Mouse (Mus musculus) hindbrain, embryonic 13.5 days (tissue): ENCODE data around the gene Acap2. TPM values are rescaled to one million over a fixed set of nuclear protein-coding genes. Genes with fewer than 3 reads are reported as not detected.
A peak's percentile ranks its signal among the peaks of the same experiment; 100 is the strongest.

Experiments used
- ATAC-seq: fragments of 200-750 bp; cut with Nextera tagmentation; 2 replicates; pipeline ENCODE4 v1.8.0; 2017; ENCODE audit warnings: moderate TSS enrichment; ENCODE audit not compliant: low FRiP score
- H3K27ac ChIP-seq: fragments of 300-500 bp; sonication (generic); 2 replicates; pipeline ENCODE4 v1.5.1; 2015; ENCODE audit warnings: inconsistent platforms, mild to moderate bottlenecking, moderate library complexity
- H3K27me3 ChIP-seq: fragments of 300-500 bp; sonication (generic); 2 replicates; pipeline ENCODE4 v1.6.1; 2015; ENCODE audit warnings: mild to moderate bottlenecking, inconsistent platforms
- H3K36me3 ChIP-seq: fragments of 300-500 bp; sonication (generic); 2 replicates; pipeline ENCODE4 v1.6.1; 2015; ENCODE audit warnings: mild to moderate bottlenecking, inconsistent platforms
- H3K4me1 ChIP-seq: fragments of 300-500 bp; sonication (generic); replicated peaks from 2 replicates; pipeline ENCODE4 v1.6.1; 2015; ENCODE audit warnings: inconsistent platforms
- H3K4me2 ChIP-seq: fragments of 300-500 bp; sonication (generic); 2 replicates; pipeline ENCODE4 v1.6.1; 2015; ENCODE audit warnings: inconsistent platforms, mild to moderate bottlenecking, moderate library complexity
- H3K4me3 ChIP-seq: fragments of 300-500 bp; sonication (generic); 2 replicates; pipeline ENCODE4 v1.5.1; 2015; ENCODE audit warnings: mild to moderate bottlenecking, inconsistent platforms
- H3K9ac ChIP-seq: fragments of 300-500 bp; sonication (generic); 2 replicates; pipeline ENCODE4 v1.6.1; 2015; ENCODE audit warnings: mild to moderate bottlenecking, inconsistent platforms
- H3K9me3 ChIP-seq: fragments of 300-500 bp; sonication (generic); 2 replicates; pipeline ENCODE4 v1.6.1; 2016; ENCODE audit warnings: inconsistent platforms
- WGBS: fragments of 180-500 bp; shearing (Covaris S2); methylation state at CpG from one replicate; pipeline ENCODE4 v1.1.7; 2015; 5-methylcytosine and 5-hydroxymethylcytosine counted together
- polyA plus RNA-seq: library from polyadenylated mRNA; unstranded; fragments of >200 nt; fragmentation: Nextera tagmentation; extraction: Ambion mirVana; gene quantifications from 2 replicates; pipeline ENCODE4 v1.2.1, GENCODE M21; 2015

Gene Acap2
- polyA plus RNA-seq, 1 experiment from 2014 or later = 12.4 TPM

- Histone ChIP-seq H3K36me3 (no peaks in the 10 kb centered on the region), H3K9ac (peak overlapping the region; percentile 35; the same call in 1 of the 2 replicates), H3K4me1 (peaks cover 19% of the 10 kb centered on the region), H3K27me3 (no peaks in the 10 kb centered on the region), H3K4me3 (no peak overlapping the region), H3K27ac (no peak overlapping the region), H3K4me2 (no peak overlapping the region), H3K9me3 (no peaks in the 10 kb centered on the region)
- WGBS = 86% methylated on average over 14 of the region's 14 CpGs
- ATAC-seq = no peak
Observed at GRCm38 (mm10) chr16:31069211-31070166, 131.6 kb downstream of the Acap2 start.

DNA sequence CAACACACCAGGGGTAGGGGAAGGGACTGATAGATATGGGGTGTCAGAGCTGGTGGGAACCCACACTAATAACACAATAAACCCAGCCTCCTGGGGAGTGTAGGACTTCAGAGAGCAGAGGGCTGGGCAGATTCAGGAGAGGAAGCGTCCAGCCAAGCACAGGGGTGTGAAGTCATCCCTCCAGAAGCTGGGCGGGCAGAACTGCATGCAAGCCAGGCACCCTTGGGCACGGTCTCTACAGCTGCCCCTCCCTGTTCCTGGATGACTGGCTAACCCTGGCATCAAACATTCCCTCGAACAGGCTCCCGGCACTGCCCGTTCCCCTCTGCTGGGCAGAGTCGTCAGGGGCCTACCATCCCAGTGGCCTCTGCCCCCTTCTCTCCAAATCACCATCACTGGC is 132.8 kb downstream of the Acap2 start:
- Histone ChIP-seq H3K4me3 (no peak overlapping the region), H3K4me1 (peaks cover 19% of the 10 kb centered on the region), H3K4me2 (no peak overlapping the region), H3K36me3 (no peaks in the 10 kb centered on the region), H3K9me3 (no peaks in the 10 kb centered on the region), H3K27ac (no peak overlapping the region), H3K9ac (0 out of 2 replicates have a peak overlapping the region, but pooled peaks have one; percentile 5), H3K27me3 (no peaks in the 10 kb centered on the region)
- 83% methylated on average over 7 of the region's 7 CpGs for WGBS
- no peak for ATAC-seq

DNA sequence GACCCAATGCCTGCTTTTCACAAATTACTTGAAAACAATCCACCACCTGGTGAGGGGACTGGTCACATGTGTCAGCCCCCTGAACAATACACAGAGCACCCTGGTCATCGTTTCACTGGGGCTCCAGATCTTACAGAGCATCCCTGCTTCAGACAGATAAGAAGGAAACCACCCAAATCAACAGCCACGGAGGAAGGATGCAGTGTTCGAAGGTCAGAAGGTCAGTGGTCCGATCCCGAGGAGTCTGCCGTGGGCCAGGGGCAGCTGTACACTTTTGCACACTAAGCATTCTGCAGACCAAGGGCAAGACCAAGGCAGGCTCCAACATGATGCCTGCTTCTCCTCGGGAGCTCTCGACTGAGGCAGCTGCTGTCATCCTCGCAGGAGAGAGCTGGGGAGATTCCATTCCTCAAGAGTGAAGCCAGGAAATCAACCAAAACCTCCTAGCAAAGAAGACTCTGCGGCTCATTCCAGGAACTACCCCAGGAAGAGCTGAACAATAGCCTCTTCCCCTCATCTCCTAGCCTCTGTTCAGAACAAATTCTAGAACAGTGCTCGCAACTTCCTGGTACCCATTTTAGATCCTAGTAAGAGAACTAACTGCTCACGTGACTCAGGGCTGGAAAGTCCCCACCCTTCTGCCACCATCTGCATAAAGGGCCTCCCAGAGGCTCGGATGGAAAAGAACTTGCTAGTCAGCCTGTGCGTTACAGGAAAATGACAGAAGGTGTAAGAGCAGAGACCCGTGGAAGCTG is 134.5 kb downstream of the Acap2 start:
- no peak for ATAC-seq
- Histone ChIP-seq H3K4me2 (no peak overlapping the region), H3K9ac (no peak overlapping the region), H3K27me3 (no peaks in the 10 kb centered on the region), H3K27ac (peak overlapping the region; percentile 30), H3K36me3 (no peaks in the 10 kb centered on the region), H3K9me3 (no peaks in the 10 kb centered on the region), H3K4me3 (no peak overlapping the region), H3K4me1 (peaks cover 19% of the 10 kb centered on the region)
- WGBS = 70% methylated on average over 15 of the region's 15 CpGs

DNA sequence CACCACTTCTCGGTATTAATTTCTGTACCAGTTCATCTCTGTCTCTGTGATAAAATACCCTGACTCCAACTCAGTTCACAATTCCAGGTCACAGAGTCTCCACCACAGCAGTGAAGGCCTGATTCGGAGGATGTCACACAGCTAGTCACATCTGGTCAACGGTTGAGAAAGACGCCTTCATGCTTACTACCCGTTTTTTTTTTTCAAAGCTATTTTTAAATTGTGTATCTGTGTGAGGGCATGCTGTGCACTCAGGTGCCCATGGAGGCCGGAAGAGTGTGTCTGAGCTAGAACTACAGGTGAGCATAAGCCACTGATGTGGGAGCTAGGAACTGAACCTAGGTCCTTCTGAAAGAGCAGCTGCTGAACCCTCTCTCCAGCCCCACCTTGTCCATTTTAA is 136.3 kb downstream of the Acap2 start:
- WGBS = 92% methylated on average over 6 of the region's 6 CpGs
- no peaks in the 10 kb centered on the region for H3K36me3 ChIP-seq
- no peak for ATAC-seq
- peaks cover 12% of the 10 kb centered on the region; the same call in 1 of the 2 replicates for H3K4me1 ChIP-seq
- no peaks in the 10 kb centered on the region for H3K9me3 ChIP-seq
- H3K27ac ChIP-seq = no peak overlapping the region
- H3K9ac ChIP-seq = no peak overlapping the region
- H3K4me3 ChIP-seq = no peak overlapping the region
- no peak overlapping the region for H3K4me2 ChIP-seq
- H3K27me3 ChIP-seq = no peaks in the 10 kb centered on the region

- no peaks in the 10 kb centered on the region for H3K36me3 ChIP-seq
- no peak overlapping the region for H3K27ac ChIP-seq
- H3K9me3 ChIP-seq = no peaks in the 10 kb centered on the region
- WGBS = 83% methylated on average over 3 of the region's 3 CpGs
- ATAC-seq = no peak
- no peak overlapping the region for H3K4me2 ChIP-seq
- H3K4me1 ChIP-seq = peaks cover 23% of the 10 kb centered on the region
- no peaks in the 10 kb centered on the region for H3K27me3 ChIP-seq
- no peak overlapping the region for H3K9ac ChIP-seq
- no peak overlapping the region for H3K4me3 ChIP-seq
Observed at GRCm38 (mm10) chr16:31062918-31063317, 138.1 kb downstream of the Acap2 start.

- no peaks in the 10 kb centered on the region for H3K9me3 ChIP-seq
- 81% methylated on average over 11 of the region's 11 CpGs for WGBS
Observed at GRCm38 (mm10) chr16:31061246-31061880, 139.7 kb downstream of the Acap2 start.

GRCm38 (mm10) chr16:31060714-31061113 is 140.3 kb downstream of the Acap2 start:
- no peak for ATAC-seq
- WGBS = 97% methylated on average over 13 of the region's 13 CpGs
- no peak overlapping the region for H3K27ac ChIP-seq
- H3K9me3 ChIP-seq = no peaks in the 10 kb centered on the region
- no peak overlapping the region for H3K9ac ChIP-seq
- H3K4me3 ChIP-seq = no peak overlapping the region
- no peak overlapping the region for H3K4me2 ChIP-seq
- H3K36me3 ChIP-seq = no peaks in the 10 kb centered on the region
- peaks cover 13% of the 10 kb centered on the region; the same call in 1 of the 2 replicates for H3K4me1 ChIP-seq
- no peaks in the 10 kb centered on the region for H3K27me3 ChIP-seq

More at GRCm38 (mm10) chr16:31061246-31061880, 139.7 kb downstream of the Acap2 start:
- H3K4me3 ChIP-seq = no peak overlapping the region
- no peak for ATAC-seq
- H3K27me3 ChIP-seq = no peaks in the 10 kb centered on the region
- H3K4me1 ChIP-seq = peaks cover 16% of the 10 kb centered on the region; the same call in 1 of the 2 replicates
- H3K36me3 ChIP-seq = no peaks in the 10 kb centered on the region
- no peak overlapping the region for H3K9ac ChIP-seq
- H3K27ac ChIP-seq = no peak overlapping the region
- no peak overlapping the region for H3K4me2 ChIP-seq

DNA sequence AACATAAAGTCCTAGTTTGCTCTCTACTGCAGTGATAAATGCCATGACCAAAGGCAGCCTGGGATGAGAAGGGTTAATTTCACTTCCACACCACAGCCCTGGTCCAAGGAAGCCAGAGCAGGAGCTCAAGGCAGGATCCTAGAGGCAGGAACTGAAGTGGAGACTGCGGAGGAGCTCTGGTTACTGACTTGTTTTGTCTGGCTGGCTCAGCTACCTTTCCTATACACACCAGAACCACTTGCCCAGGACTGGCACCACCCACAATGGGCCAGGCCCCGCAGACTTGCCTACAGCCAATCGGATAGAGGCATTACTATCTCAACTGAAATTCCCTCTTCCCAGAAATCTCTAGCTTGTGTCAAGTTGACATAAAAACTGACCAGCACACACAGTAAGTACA is 140.8 kb downstream of the Acap2 start:
- Histone ChIP-seq H3K27me3 (no peaks in the 10 kb centered on the region), H3K36me3 (no peaks in the 10 kb centered on the region), H3K9me3 (no peaks in the 10 kb centered on the region), H3K4me3 (no peak overlapping the region), H3K4me1 (peaks cover 13% of the 10 kb centered on the region; the same call in 1 of the 2 replicates), H3K9ac (no peak overlapping the region), H3K27ac (no peak overlapping the region), H3K4me2 (no peak overlapping the region)
- no peak for ATAC-seq
- WGBS = 96% methylated on average over 3 of the region's 3 CpGs

GRCm38 (mm10) chr16:31059730-31060129 is 141.3 kb downstream of the Acap2 start:
- Histone ChIP-seq H3K36me3 (no peaks in the 10 kb centered on the region), H3K9me3 (no peaks in the 10 kb centered on the region), H3K4me3 (no peak overlapping the region), H3K4me1 (peaks cover 13% of the 10 kb centered on the region; the same call in 1 of the 2 replicates), H3K4me2 (no peak overlapping the region), H3K27me3 (no peaks in the 10 kb centered on the region), H3K9ac (no peak overlapping the region; the same call in 1 of the 2 replicates), H3K27ac (no peak overlapping the region)
- ATAC-seq = no peak
- WGBS = 88% methylated on average over 4 of the region's 4 CpGs

DNA sequence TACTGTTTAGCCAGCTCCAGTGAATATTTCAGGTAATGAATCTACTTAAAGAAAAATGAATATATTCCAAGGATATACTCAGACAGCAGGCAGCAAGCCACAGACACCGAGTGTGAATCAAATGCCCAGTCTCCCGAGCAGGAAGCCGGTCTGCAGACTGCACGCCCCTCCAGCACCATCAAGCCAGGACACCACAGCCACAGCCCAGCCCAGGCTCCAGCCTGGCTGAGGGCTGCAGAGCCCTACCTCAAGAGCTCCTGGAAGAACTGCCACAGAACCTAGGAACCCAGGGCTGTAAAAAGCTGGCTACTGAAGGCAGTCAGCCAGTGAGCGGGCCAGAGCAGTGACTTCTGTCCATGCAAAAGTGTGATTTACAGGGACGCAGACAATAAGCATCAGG is 148.2 kb downstream of the Acap2 start:
- no peaks in the 10 kb centered on the region for H3K27me3 ChIP-seq
- no peak overlapping the region for H3K4me3 ChIP-seq
- no peaks in the 10 kb centered on the region for H3K36me3 ChIP-seq
- peaks cover 9% of the 10 kb centered on the region; the same call in 1 of the 2 replicates for H3K4me1 ChIP-seq
- ATAC-seq = no peak
- H3K9me3 ChIP-seq = no peaks in the 10 kb centered on the region
- H3K9ac ChIP-seq = 0 out of 2 replicates have a peak overlapping the region, but pooled peaks have one; percentile 24
- no peak overlapping the region for H3K4me2 ChIP-seq
- H3K27ac ChIP-seq = no peak overlapping the region
- WGBS = 82% methylated on average over 6 of the region's 6 CpGs

- Histone ChIP-seq H3K36me3 (no peaks in the 10 kb centered on the region), H3K9me3 (no peaks in the 10 kb centered on the region), H3K4me3 (no peak overlapping the region), H3K4me1 (peaks cover 14% of the 10 kb centered on the region; the same call in 1 of the 2 replicates), H3K27ac (no peak overlapping the region; the same call in 1 of the 2 replicates), H3K4me2 (no peak overlapping the region), H3K27me3 (no peaks in the 10 kb centered on the region), H3K9ac (0 out of 2 replicates have a peak overlapping the region, but pooled peaks have one; percentile 15)
- WGBS = 75% methylated on average over 7 of the region's 7 CpGs
- no peak for ATAC-seq
Observed at GRCm38 (mm10) chr16:31052177-31052726, 148.8 kb downstream of the Acap2 start.
